Mouse (Mus musculus) cortical plate, adult 2 months (tissue): ENCODE measurements at regions not wholly inside any gene's neighbourhood (a gene's known extent, or its start where the extent isn't known, plus 50 kb on each side); places are given as distances from the start of the nearest gene placed in this dataset.

Experiments used
- CTCF ChIP-seq: fragments of 200-500 bp; IDR thresholded peaks from 2 replicates; pipeline ENCODE4 v1.5.1; 2011; ENCODE audit warnings: mild to moderate bottlenecking, control low read depth, low read length; ENCODE audit not compliant: insufficient read depth; ENCODE audit errors: extremely low read depth
- POLR2A ChIP-seq: fragments of 200-500 bp; IDR thresholded peaks from 2 replicates; pipeline ENCODE4 v1.6.1; 2011; ENCODE audit warnings: mild to moderate bottlenecking, low read length, control low read depth; ENCODE audit not compliant: insufficient read depth; ENCODE audit errors: extremely low read depth

GRCm38 (mm10) chr9:23692768-23693441 is 404.9 kb upstream of the Npsr1 start:
- TF ChIP-seq POLR2A (no peak), CTCF (no peak)
